Mouse (Mus musculus): Measurements from ENCODE around the gene Coa5. TPM values are rescaled to one million over a fixed set of nuclear protein-coding genes. Genes with fewer than 3 reads are reported as not detected.

The Coa5 gene
- total and polyA plus RNA-seq, 3 experiments: 31.4 to 34.5 TPM; not detected in 1

DNA sequence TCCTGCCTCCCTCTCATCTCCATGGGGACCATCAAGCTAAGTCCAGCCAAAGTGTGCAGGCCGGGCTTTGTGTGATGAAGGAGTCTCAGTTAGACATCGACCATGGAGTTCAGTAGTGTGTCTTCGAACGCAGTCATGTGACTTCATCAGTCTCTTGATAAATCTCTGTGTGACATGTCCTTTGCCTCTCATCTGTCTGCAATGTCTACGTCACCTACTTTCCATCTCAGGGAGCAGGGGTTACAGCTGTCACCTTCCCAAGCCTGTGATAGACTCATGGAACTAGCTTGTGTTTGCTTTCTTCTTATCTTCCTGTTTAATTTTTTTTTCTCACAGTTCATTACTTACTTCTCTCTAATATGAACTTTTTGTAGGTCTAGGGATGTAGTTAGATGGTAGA lies 49.0 kb downstream of the Coa5 start:
- Histone ChIP-seq H3K9ac (ENCODE audit: control insufficient read depth, low read depth, low read length, poor library complexity, severe bottlenecking) (no peak overlapping the region), H3K4me1 (ENCODE audit: control insufficient read depth in 1 of 2, insufficient read depth in 2 of 2, low read length in 2 of 2) (no peaks in the 10 kb centered on the region), H3K9me3 (replicated peaks; ENCODE audit: insufficient read depth, low read length) (no peaks in the 10 kb centered on the region), H3K36me3 (ENCODE audit: control insufficient read depth in 1 of 2, insufficient read depth in 2 of 2, low read length in 2 of 2) (no peaks in the 10 kb centered on the region), H3K27me3 (ENCODE audit: control insufficient read depth in 1 of 2, insufficient read depth in 2 of 2, low read length in 2 of 2) (no peaks in the 10 kb centered on the region), H3K27ac (ENCODE audit: control insufficient read depth, low read depth, low read length) (no peak overlapping the region), H3K79me2 (ENCODE audit: control insufficient read depth, insufficient read depth, low read length, poor library complexity) (no peaks in the 10 kb centered on the region), H3K4me3 (ENCODE audit: control insufficient read depth in 1 of 2, insufficient read depth in 1 of 2, low read depth in 2 of 2, low read length in 2 of 2) (no peak overlapping the region)
- TF ChIP-seq NRF1 (IDR thresholded peaks at IDR 0.05; ENCODE audit: insufficient read depth, low read depth, low read length, poor library complexity, severe bottlenecking) (no peak), MAZ (IDR thresholded peaks at IDR 0.05; ENCODE audit: low read depth, low read length) (no peak), MAX (IDR thresholded peaks at IDR 0.05; ENCODE audit: low read length) (no peak), KAT2A (conservative IDR thresholded peaks at IDR 0.05; ENCODE audit: low read depth, low read length) (no peak), POLR2AphosphoS5 (IDR thresholded peaks at IDR 0.05; ENCODE audit: borderline replicate concordance, low read depth, low read length) (no peak), UBTF (IDR thresholded peaks at IDR 0.05; ENCODE audit: borderline replicate concordance, insufficient read depth, low read depth, low read length) (no peak), ZNF384 (IDR thresholded peaks at IDR 0.05; ENCODE audit: low read depth, low read length) (no peak), TCF12 (IDR thresholded peaks at IDR 0.05; ENCODE audit: low read depth, low read length) (no peak)
- no peak for DNase-seq (ENCODE audit: low read depth, low spot score)

DNA sequence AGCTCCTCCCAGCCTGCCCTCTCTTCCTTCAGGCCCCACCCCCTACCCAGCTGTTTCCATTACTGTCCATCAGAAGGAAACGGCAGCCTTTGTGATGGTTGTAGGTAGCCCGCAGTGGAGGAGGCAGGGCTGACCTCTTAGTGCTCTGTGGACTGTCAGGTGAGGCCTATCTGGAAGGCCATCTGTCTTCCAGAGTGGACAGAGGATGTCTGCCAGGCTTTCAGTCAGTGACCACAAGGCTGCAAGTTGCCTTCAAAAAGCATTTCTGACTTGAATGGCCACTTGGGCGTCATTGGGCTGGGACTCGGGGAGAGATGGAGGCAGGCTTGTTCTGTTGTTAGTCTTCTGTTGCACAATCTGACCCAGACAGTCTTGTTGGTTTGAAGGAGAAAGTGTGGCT lies 50.4 kb downstream of the Coa5 start:
- Histone ChIP-seq H3K4me3 (ENCODE audit: control insufficient read depth in 1 of 2, insufficient read depth in 1 of 2, low read depth in 2 of 2, low read length in 2 of 2) (no peak overlapping the region), H3K79me2 (ENCODE audit: control insufficient read depth, insufficient read depth, low read length, poor library complexity) (no peaks in the 10 kb centered on the region), H3K4me1 (ENCODE audit: control insufficient read depth in 1 of 2, insufficient read depth in 2 of 2, low read length in 2 of 2) (no peaks in the 10 kb centered on the region), H3K36me3 (ENCODE audit: control insufficient read depth in 1 of 2, insufficient read depth in 2 of 2, low read length in 2 of 2) (no peaks in the 10 kb centered on the region), H3K27me3 (ENCODE audit: control insufficient read depth in 1 of 2, insufficient read depth in 2 of 2, low read length in 2 of 2) (no peaks in the 10 kb centered on the region), H3K9ac (ENCODE audit: control insufficient read depth, low read depth, low read length, poor library complexity, severe bottlenecking) (no peak overlapping the region), H3K9me3 (replicated peaks; ENCODE audit: insufficient read depth, low read length) (no peaks in the 10 kb centered on the region), H3K27ac (ENCODE audit: control insufficient read depth, low read depth, low read length) (no peak overlapping the region)
- TF ChIP-seq POLR2AphosphoS5 (IDR thresholded peaks at IDR 0.05; ENCODE audit: borderline replicate concordance, low read depth, low read length) (no peak), ELF1 (IDR thresholded peaks at IDR 0.05; ENCODE audit: low read depth, low read length) (no peak), HCFC1 (IDR thresholded peaks at IDR 0.05; ENCODE audit: low read depth, low read length) (no peak), RCOR1 (IDR thresholded peaks at IDR 0.05; ENCODE audit: low read depth, low read length) (no peak), CHD2 (IDR thresholded peaks at IDR 0.05; ENCODE audit: low read length) (no peak), SIN3A (IDR thresholded peaks at IDR 0.05; ENCODE audit: low read length) (no peak), ETS1 (IDR thresholded peaks at IDR 0.05; ENCODE audit: low read depth, low read length) (no peak), TCF12 (IDR thresholded peaks at IDR 0.05; ENCODE audit: low read depth, low read length) (no peak), POLR2AphosphoS2 (IDR thresholded peaks at IDR 0.05; ENCODE audit: low read length) (no peak), MEF2A (IDR thresholded peaks at IDR 0.05; ENCODE audit: extremely low read depth, insufficient replicate concordance, low read depth, low read length, poor library complexity, severe bottlenecking) (no peak), ZNF384 (IDR thresholded peaks at IDR 0.05; ENCODE audit: low read depth, low read length) (no peak), E2F4 (IDR thresholded peaks at IDR 0.05; ENCODE audit: borderline replicate concordance, low read depth, low read length) (no peak), ZKSCAN1 (IDR thresholded peaks at IDR 0.05; ENCODE audit: low read depth, low read length) (no peak), GABPA (IDR thresholded peaks at IDR 0.05; ENCODE audit: low read depth, low read length) (no peak), NELFE (IDR thresholded peaks at IDR 0.05; ENCODE audit: low read depth, low read length) (no peak), MAX (IDR thresholded peaks at IDR 0.05; ENCODE audit: low read length) (no peak)
- DNase-seq (ENCODE audit: low read depth, low spot score): no peak

Data from MEL (cell line).